Mouse (Mus musculus) liver, embryonic 14.5 days (tissue): ENCODE data around the gene Esrrg.

Experiments
- CTCF ChIP-seq: IDR thresholded peaks from 2 replicates; pipeline ENCODE4 v1.5.1; 2016; ENCODE audit warnings: antibody characterized with exemption, low read depth, control low read depth
- EP300 ChIP-seq: IDR thresholded peaks from 2 replicates; pipeline ENCODE4 v1.6.1; 2016; ENCODE audit warnings: antibody characterized with exemption, low read depth

- TF ChIP-seq CTCF (no peak), EP300 (no peak)
Measured at GRCm38 (mm10) chr1:187731171-187731570, 122.6 kb downstream of the Esrrg start.
